ENCODE assay signal across 23 mouse cellular contexts in genomic region chr9:60876531-60876930, GRCm38 (mm10).
A peak's percentile ranks its signal among the peaks of the same experiment; 100 is the strongest.
DNase-seq lines count a peak whose midpoint lies in the region; ATAC-seq lines count a peak whose summit lies in the region.
"Had no signal": no experiment of that assay in that cellular context is flagged by ENCODE, and none has a peak within 500 bp of the region (broad histone marks: within the 10 kb centered on the region; RNA-seq: fewer than 3 reads in every experiment).

No protein-coding gene starts in this region.

- peak; percentile 65; the same call in 1 of the 2 replicates for ATAC-seq in forebrain, embryonic 12.5 days (ENCODE audit: low FRiP score)
- ATAC-seq in forebrain, embryonic 11.5 days (replicated peaks; ENCODE audit: low FRiP score), result no peak
- no peak for ATAC-seq in megakaryocyte, adult 5-6 weeks (ENCODE audit: poor library complexity, severe bottlenecking)
- no peak for ATAC-seq in neural tube, embryonic 15.5 days (ENCODE audit: low FRiP score)
- ATAC-seq: intestine, postnatal 0 days had no signal

- H3K4me1 ChIP-seq in forebrain, embryonic 12.5 days, result peaks cover 39% of the 10 kb centered on the region
- peaks cover 3% of the 10 kb centered on the region; the same call in 1 of the 2 replicates for H3K4me1 ChIP-seq in forebrain, embryonic 11.5 days (replicated peaks; ENCODE audit: control insufficient read depth, insufficient read depth, low read length)
- H3K4me1 ChIP-seq in megakaryocyte, embryonic 14.5 days, result no peaks in the 10 kb centered on the region
- H3K4me1 ChIP-seq in neural tube, embryonic 15.5 days, result peaks cover 30% of the 10 kb centered on the region
- H3K4me1 ChIP-seq: heart, embryonic 13.5 days had no signal

- no peaks in the 10 kb centered on the region for H3K9me3 ChIP-seq in forebrain, embryonic 12.5 days
- no peaks in the 10 kb centered on the region for H3K9me3 ChIP-seq in forebrain, embryonic 11.5 days (ENCODE audit: control insufficient read depth, low read length)
- H3K9me3 ChIP-seq in megakaryocyte, embryonic 14.5 days, result no peaks in the 10 kb centered on the region
- H3K9me3 ChIP-seq in neural tube, embryonic 15.5 days (replicated peaks), result no peaks in the 10 kb centered on the region
- H3K9me3 ChIP-seq: embryonic facial prominence, embryonic 13.5 days; G1E; heart, embryonic 13.5 days had no signal

- no peak for DNase-seq in forebrain, embryonic 11.5 days (ENCODE audit: low spot score)
- DNase-seq in right cerebral cortex, postnatal 4 days, result peak; percentile 44
- no peak for DNase-seq in right cerebral cortex, postnatal 14 days
- DNase-seq: adrenal gland, adult 8-10 months; cerebellum, adult 9-10 months; embryo, embryonic 11 days; gastrocnemius, postnatal 10 days; heart, postnatal 10 days; kidney, postnatal 14 days; liver; lung, adult 2 months; thymus, adult 18-20 months; thymus, postnatal 25 days had no signal

- no peak overlapping the region for H3K4me2 ChIP-seq in forebrain, embryonic 12.5 days
- H3K4me2 ChIP-seq in forebrain, embryonic 11.5 days (ENCODE audit: low read depth, low read length, severe bottlenecking), result no peak overlapping the region
- no peak overlapping the region for H3K4me2 ChIP-seq in neural tube, embryonic 15.5 days
- H3K4me2 ChIP-seq: embryonic facial prominence, embryonic 13.5 days; heart, embryonic 13.5 days had no signal

- H3K27ac ChIP-seq in forebrain, embryonic 12.5 days, result peak overlapping the region; percentile 47; the same call in 1 of the 2 replicates
- H3K27ac ChIP-seq in forebrain, embryonic 11.5 days (ENCODE audit: low read depth, low read length), result no peak overlapping the region
- no peak overlapping the region for H3K27ac ChIP-seq in neural tube, embryonic 15.5 days (replicated peaks)
- H3K27ac ChIP-seq: embryonic facial prominence, embryonic 13.5 days; heart, embryonic 13.5 days; liver, embryonic 14.5 days; stomach, postnatal 0 days had no signal

- WGBS in forebrain, embryonic 12.5 days, result 50% methylated on average over 8 of the region's 8 CpGs
- 70% methylated on average over 8 of the region's 8 CpGs for WGBS in forebrain, embryonic 11.5 days
- 19% methylated on average over 8 of the region's 8 CpGs for WGBS in neural tube, embryonic 15.5 days

- H3K4me3 ChIP-seq in forebrain, embryonic 12.5 days (replicated peaks), result no peak overlapping the region
- H3K4me3 ChIP-seq in forebrain, embryonic 11.5 days (ENCODE audit: low read depth, low read length), result no peak overlapping the region
- H3K4me3 ChIP-seq in megakaryocyte, embryonic 14.5 days (replicated peaks), result peak overlapping the region; percentile 46
- H3K4me3 ChIP-seq in neural tube, embryonic 15.5 days (replicated peaks), result no peak overlapping the region
- H3K4me3 ChIP-seq: embryonic facial prominence, embryonic 13.5 days; heart, embryonic 13.5 days had no signal

- no peak overlapping the region for H3K9ac ChIP-seq in forebrain, embryonic 12.5 days
- H3K9ac ChIP-seq in forebrain, embryonic 11.5 days (ENCODE audit: low read length), result no peak overlapping the region
- no peak overlapping the region for H3K9ac ChIP-seq in neural tube, embryonic 15.5 days (replicated peaks)
- H3K9ac ChIP-seq: embryonic facial prominence, embryonic 13.5 days; heart, embryonic 13.5 days; liver, embryonic 14.5 days had no signal

- H3K27me3 ChIP-seq in forebrain, embryonic 12.5 days, result no peaks in the 10 kb centered on the region
- no peaks in the 10 kb centered on the region for H3K27me3 ChIP-seq in forebrain, embryonic 11.5 days (ENCODE audit: control insufficient read depth, insufficient read depth, low read length)
- no peaks in the 10 kb centered on the region for H3K27me3 ChIP-seq in megakaryocyte, embryonic 14.5 days (replicated peaks)
- no peaks in the 10 kb centered on the region for H3K27me3 ChIP-seq in neural tube, embryonic 15.5 days (replicated peaks)
- H3K27me3 ChIP-seq: embryonic facial prominence, embryonic 13.5 days; heart, embryonic 13.5 days had no signal

- H3K36me3 ChIP-seq in forebrain, embryonic 12.5 days (replicated peaks), result peaks cover 10% of the 10 kb centered on the region
- no peaks in the 10 kb centered on the region; the same call in 1 of the 2 replicates for H3K36me3 ChIP-seq in forebrain, embryonic 11.5 days (ENCODE audit: control insufficient read depth, insufficient read depth, low read length)
- no peaks in the 10 kb centered on the region for H3K36me3 ChIP-seq in megakaryocyte, embryonic 14.5 days (replicated peaks; ENCODE audit: low read length)
- H3K36me3 ChIP-seq in neural tube, embryonic 15.5 days, result no peaks in the 10 kb centered on the region
- H3K36me3 ChIP-seq: G1E had no signal
